ENCODE assay signal across 9 mouse cellular contexts in the genomic region with DNA sequence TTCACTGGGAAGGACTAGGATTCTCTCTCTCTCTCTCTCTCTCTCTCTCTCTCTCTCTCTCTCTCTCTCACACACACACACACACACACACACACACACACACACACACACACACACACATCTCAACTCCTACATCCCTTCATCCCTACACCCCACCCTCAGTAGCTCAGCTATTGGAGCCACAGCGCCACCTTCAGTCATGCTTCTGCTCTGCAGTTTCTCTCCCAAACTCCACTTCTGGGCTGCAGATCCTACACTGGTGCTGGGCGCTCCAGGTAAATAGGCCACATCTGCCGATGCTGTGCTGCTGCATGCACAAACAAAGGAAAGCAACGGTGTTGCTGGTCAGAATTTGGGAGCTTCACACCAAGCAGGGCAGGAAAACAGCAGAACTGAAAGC.
DNase-seq lines count a peak whose midpoint lies in the region; ATAC-seq and TF ChIP-seq lines count a peak whose summit lies in the region.
"Had no signal": no experiment of that assay in that cellular context is flagged by ENCODE, and none has a peak within 500 bp of the region (broad histone marks: within the 10 kb centered on the region; RNA-seq: fewer than 3 reads in every experiment).

No protein-coding gene starts in this region.

- 22% methylated on average over 4 of the region's 4 CpGs for WGBS in liver, adult 2 months
- WGBS in liver, embryonic 11.5 days, result 19% methylated on average over 4 of the region's 4 CpGs
- WGBS in kidney, embryonic 14.5 days, result 16% methylated on average over 4 of the region's 4 CpGs
- 18% methylated on average over 4 of the region's 4 CpGs for WGBS in limb, embryonic 11.5 days
- 18% methylated on average over 4 of the region's 4 CpGs for WGBS in olfactory bulb, adult 2 months

- ATAC-seq in liver, embryonic 11.5 days (replicated peaks; ENCODE audit: low FRiP score), result no peak
- ATAC-seq in kidney, embryonic 14.5 days (ENCODE audit: low FRiP score, low TSS enrichment), result peak; percentile 34; the same call in 1 of the 2 replicates
- no peak for ATAC-seq in limb, embryonic 11.5 days (ENCODE audit: insufficient number of reproducible peaks, low FRiP score, low TSS enrichment, low read depth)
- no peak for ATAC-seq in inflammation-experienced regulatory T-cells, adult 6 months

- H3K27me3 ChIP-seq in liver, adult 2 months (ENCODE audit: control insufficient read depth, insufficient read depth, low read length), result 0 out of 2 replicates have a peak, but pooled peaks cover 2% of the 10 kb centered on the region
- H3K27me3 ChIP-seq in liver, embryonic 11.5 days (replicated peaks; ENCODE audit: control insufficient read depth, insufficient read depth, low read length), result no peaks in the 10 kb centered on the region
- no peaks in the 10 kb centered on the region for H3K27me3 ChIP-seq in kidney, embryonic 14.5 days (ENCODE audit: control insufficient read depth, insufficient read depth, low read length)
- H3K27me3 ChIP-seq in limb, embryonic 11.5 days (ENCODE audit: control insufficient read depth, insufficient read depth, low read length), result no peaks in the 10 kb centered on the region
- H3K27me3 ChIP-seq: embryonic facial prominence, embryonic 13.5 days had no signal

- no peak overlapping the region for H3K4me3 ChIP-seq in liver, adult 2 months (ENCODE audit: insufficient read depth, low read depth, low read length)
- H3K4me3 ChIP-seq in liver, embryonic 11.5 days (ENCODE audit: low read depth, low read length), result no peak overlapping the region
- no peak overlapping the region for H3K4me3 ChIP-seq in embryonic fibroblast, embryonic 13.5 days (ENCODE audit: insufficient read depth, low read length)
- no peak overlapping the region for H3K4me3 ChIP-seq in kidney, embryonic 14.5 days (ENCODE audit: low read length)
- no peak overlapping the region for H3K4me3 ChIP-seq in limb, embryonic 11.5 days (ENCODE audit: low read depth, low read length)
- no peak overlapping the region for H3K4me3 ChIP-seq in olfactory bulb, adult 2 months (ENCODE audit: insufficient read depth, low read depth, low read length)
- H3K4me3 ChIP-seq: embryonic facial prominence, embryonic 13.5 days had no signal

- peak; percentile 62 for TF ChIP-seq CTCF in liver, adult 2 months (IDR thresholded peaks at IDR 0.05; ENCODE audit: low read depth, low read length)
- peak; percentile 65; the same call in 1 of the 2 replicates for TF ChIP-seq CTCF in embryonic fibroblast, embryonic 13.5 days (IDR thresholded peaks at IDR 0.05; ENCODE audit: borderline replicate concordance, insufficient read depth, low read length)
- peak; percentile 66; the same call in 1 of the 2 replicates for TF ChIP-seq CTCF in olfactory bulb, adult 2 months (IDR thresholded peaks at IDR 0.05; ENCODE audit: insufficient read depth, low read depth, low read length)

- no peak for TF ChIP-seq POLR2A in liver, adult 2 months (IDR thresholded peaks at IDR 0.05; ENCODE audit: extremely low read depth, insufficient read depth, low read length)
- no peak for TF ChIP-seq POLR2A in embryonic fibroblast, embryonic 13.5 days (IDR thresholded peaks at IDR 0.05; ENCODE audit: low read depth, low read length)
- TF ChIP-seq POLR2A in olfactory bulb, adult 2 months (IDR thresholded peaks at IDR 0.05; ENCODE audit: insufficient read depth, low read depth, low read length), result no peak

- H3K36me3 ChIP-seq in liver, adult 2 months (ENCODE audit: control insufficient read depth, insufficient read depth, low read length), result no peaks in the 10 kb centered on the region
- H3K36me3 ChIP-seq in liver, embryonic 11.5 days (ENCODE audit: control insufficient read depth, insufficient read depth, low read length), result no peaks in the 10 kb centered on the region
- H3K36me3 ChIP-seq in kidney, embryonic 14.5 days (ENCODE audit: control insufficient read depth, insufficient read depth, low read length), result no peaks in the 10 kb centered on the region
- H3K36me3 ChIP-seq in limb, embryonic 11.5 days (ENCODE audit: control insufficient read depth, insufficient read depth, low read length), result no peaks in the 10 kb centered on the region
- H3K36me3 ChIP-seq: embryonic facial prominence, embryonic 13.5 days had no signal

- no peak overlapping the region for H3K4me2 ChIP-seq in liver, embryonic 11.5 days
- no peak overlapping the region for H3K4me2 ChIP-seq in kidney, embryonic 14.5 days (replicated peaks; ENCODE audit: low read depth, low read length)
- no peak overlapping the region for H3K4me2 ChIP-seq in limb, embryonic 11.5 days (ENCODE audit: low read depth, severe bottlenecking)
- H3K4me2 ChIP-seq: embryonic facial prominence, embryonic 13.5 days had no signal

- H3K79me2 ChIP-seq in liver, adult 2 months (ENCODE audit: control insufficient read depth, insufficient read depth, low read length), result no peaks in the 10 kb centered on the region

- DNase-seq in liver, adult 2 months (ENCODE audit: extremely low read depth, low read depth, low spot score), result no peak
- DNase-seq in liver, embryonic 11.5 days (ENCODE audit: low spot score), result no peak
- peak; percentile 58 for DNase-seq in adrenal gland, postnatal 25 days
- DNase-seq in limb, embryonic 11.5 days (ENCODE audit: low spot score), result peak; percentile 79

- no peaks in the 10 kb centered on the region for H3K4me1 ChIP-seq in liver, adult 2 months (ENCODE audit: control insufficient read depth, insufficient read depth, low read length)
- H3K4me1 ChIP-seq in liver, embryonic 11.5 days (replicated peaks; ENCODE audit: control insufficient read depth, insufficient read depth, low read length), result no peaks in the 10 kb centered on the region
- H3K4me1 ChIP-seq in embryonic fibroblast, embryonic 13.5 days (ENCODE audit: control insufficient read depth, insufficient read depth, low read length), result no peaks in the 10 kb centered on the region
- H3K4me1 ChIP-seq in kidney, embryonic 14.5 days (ENCODE audit: control insufficient read depth, insufficient read depth, low read length), result peaks cover 4% of the 10 kb centered on the region; the same call in 1 of the 2 replicates
- no peaks in the 10 kb centered on the region for H3K4me1 ChIP-seq in limb, embryonic 11.5 days (ENCODE audit: control insufficient read depth, insufficient read depth, low read length)
- H3K4me1 ChIP-seq in olfactory bulb, adult 2 months (ENCODE audit: control insufficient read depth, insufficient read depth, low read length), result peaks cover 17% of the 10 kb centered on the region

- H3K27ac ChIP-seq in liver, adult 2 months (replicated peaks; ENCODE audit: insufficient read depth, low read depth, low read length), result no peak overlapping the region
- no peak overlapping the region for H3K27ac ChIP-seq in liver, embryonic 11.5 days (ENCODE audit: low read depth, low read length)
- H3K27ac ChIP-seq in embryonic fibroblast, embryonic 13.5 days (ENCODE audit: insufficient read depth, low read length), result no peak overlapping the region
- no peak overlapping the region for H3K27ac ChIP-seq in kidney, embryonic 14.5 days (ENCODE audit: low read depth, low read length)
- H3K27ac ChIP-seq in limb, embryonic 11.5 days (replicated peaks; ENCODE audit: low read depth, low read length), result no peak overlapping the region
- H3K27ac ChIP-seq in olfactory bulb, adult 2 months (ENCODE audit: insufficient read depth, low read depth, low read length), result no peak overlapping the region
- H3K27ac ChIP-seq: embryonic facial prominence, embryonic 13.5 days had no signal

- H3K9ac ChIP-seq in liver, adult 2 months (ENCODE audit: low read depth, low read length), result no peak overlapping the region
- no peak overlapping the region for H3K9ac ChIP-seq in liver, embryonic 11.5 days (ENCODE audit: low read depth, low read length)
- H3K9ac ChIP-seq in kidney, embryonic 14.5 days (ENCODE audit: low read depth, low read length), result no peak overlapping the region
- no peak overlapping the region for H3K9ac ChIP-seq in limb, embryonic 11.5 days (ENCODE audit: low read length)
- H3K9ac ChIP-seq: embryonic facial prominence, embryonic 13.5 days had no signal

- no peaks in the 10 kb centered on the region for H3K9me3 ChIP-seq in liver, embryonic 11.5 days (ENCODE audit: control insufficient read depth, low read length)
- H3K9me3 ChIP-seq in kidney, embryonic 14.5 days (ENCODE audit: control insufficient read depth, low read length), result no peaks in the 10 kb centered on the region
- no peaks in the 10 kb centered on the region for H3K9me3 ChIP-seq in limb, embryonic 11.5 days (ENCODE audit: control insufficient read depth, low read length)
- H3K9me3 ChIP-seq: embryonic facial prominence, embryonic 13.5 days had no signal

Comparison
In these comparisons a context has a peak if more than half of its experiments do, and no peak if none do; other contexts are left out.
1. DNase-seq: peak in adrenal gland, postnatal 25 days (single experiment) and limb, embryonic 11.5 days (single experiment); none in liver, adult 2 months (single experiment) and liver, embryonic 11.5 days (single experiment).
2. Peak in every context shown above with its lines, with median percentiles within 50 percentile points of each other: CTCF ChIP-seq.